Mouse (Mus musculus): ENCODE measurements around the gene Cnnm4.

DNA sequence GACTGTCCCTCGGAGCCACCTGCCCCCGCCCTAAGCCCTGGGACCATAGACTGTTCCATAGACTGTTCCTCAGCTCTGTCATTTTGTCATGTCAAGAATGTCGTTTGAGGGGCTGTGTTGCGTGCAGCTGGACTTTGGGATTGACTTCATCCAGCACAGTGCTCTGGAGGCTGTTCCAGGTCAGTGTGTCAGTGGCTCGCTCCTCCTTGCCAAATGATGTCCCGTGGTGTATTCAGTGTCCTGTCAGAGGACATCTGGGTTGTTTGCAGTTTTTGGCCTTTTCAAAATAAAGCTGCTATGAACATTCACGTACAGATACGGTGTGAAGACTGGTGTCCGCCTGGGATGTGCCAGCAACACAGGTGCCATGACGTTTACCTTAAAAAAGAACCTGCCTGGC is 55.5 kb downstream of the Cnnm4 start:
- no peak for TF ChIP-seq CTCF (IDR thresholded peaks at IDR 0.05)
- TF ChIP-seq EP300 (IDR thresholded peaks at IDR 0.05) = no peak

Measured in lung, postnatal 0 days (tissue).